Mouse (Mus musculus) layer of hippocampus, adult 8-10 months (tissue): Measurements from ENCODE around the gene Tmem88. TPM values are rescaled to one million over a fixed set of nuclear protein-coding genes. Genes with fewer than 3 reads are reported as not detected.
"Not testable (repeated sequence)": the region's sequence is repeated elsewhere in the genome, so short reads cannot be mapped to it uniquely, and the experiment has no call there.

Experiments used
- DNase-seq, 2 experiments: peaks; one replicate each; pipeline ENCODE4 v3.0.0; 2022; ENCODE audit warnings: low spot score in 2 of 2
- total RNA-seq, 4 experiments: library from RNA; stranded (reverse); gene quantifications; 2 replicates each; pipeline ENCODE4 v1.2.4; 2022

Tmem88 gene
- total RNA-seq, 4 experiments from 2014 or later = 2.2 to 2.8 (median 2.5) TPM

DNA sequence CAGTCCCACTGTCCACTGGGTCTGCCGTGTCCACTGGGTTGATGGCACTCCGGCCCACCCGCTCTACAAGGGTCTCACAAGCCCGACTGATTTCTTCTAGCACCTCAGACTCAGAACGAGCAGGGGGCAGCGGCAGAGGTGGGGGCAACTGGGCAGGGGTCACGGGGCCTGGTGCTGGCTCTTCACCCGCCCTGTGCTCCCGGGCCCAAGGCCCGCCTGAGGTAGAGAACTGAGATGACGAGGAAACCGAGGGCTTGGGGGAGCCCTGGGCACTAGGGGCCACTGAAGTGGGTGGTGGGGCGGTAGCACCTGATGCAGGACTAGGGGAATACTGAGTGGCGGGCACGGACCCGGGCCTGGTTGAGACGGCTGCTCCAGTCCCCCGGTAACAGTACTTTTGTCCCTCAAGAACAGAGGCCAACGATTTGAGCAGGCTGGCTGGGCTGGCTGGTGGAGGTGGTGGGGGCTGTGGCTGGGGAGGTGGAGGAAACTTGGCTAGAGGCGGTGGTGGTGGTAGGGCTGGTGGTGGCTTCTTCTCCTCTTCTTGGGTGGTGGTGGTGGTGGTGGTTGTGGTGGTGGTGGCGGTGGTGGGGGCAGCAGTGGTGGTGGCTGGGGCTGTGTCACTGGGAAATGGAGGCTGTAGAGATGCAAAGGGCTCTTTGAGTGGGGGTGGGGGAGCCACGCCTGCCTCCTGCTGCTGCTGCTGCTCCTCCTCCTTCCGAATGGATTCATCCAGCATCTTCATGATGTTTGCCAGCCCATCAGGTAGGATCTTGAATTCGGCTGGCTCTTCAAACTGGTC, 6.8 kb upstream of the Tmem88 start:
- no peak for DNase-seq

DNA sequence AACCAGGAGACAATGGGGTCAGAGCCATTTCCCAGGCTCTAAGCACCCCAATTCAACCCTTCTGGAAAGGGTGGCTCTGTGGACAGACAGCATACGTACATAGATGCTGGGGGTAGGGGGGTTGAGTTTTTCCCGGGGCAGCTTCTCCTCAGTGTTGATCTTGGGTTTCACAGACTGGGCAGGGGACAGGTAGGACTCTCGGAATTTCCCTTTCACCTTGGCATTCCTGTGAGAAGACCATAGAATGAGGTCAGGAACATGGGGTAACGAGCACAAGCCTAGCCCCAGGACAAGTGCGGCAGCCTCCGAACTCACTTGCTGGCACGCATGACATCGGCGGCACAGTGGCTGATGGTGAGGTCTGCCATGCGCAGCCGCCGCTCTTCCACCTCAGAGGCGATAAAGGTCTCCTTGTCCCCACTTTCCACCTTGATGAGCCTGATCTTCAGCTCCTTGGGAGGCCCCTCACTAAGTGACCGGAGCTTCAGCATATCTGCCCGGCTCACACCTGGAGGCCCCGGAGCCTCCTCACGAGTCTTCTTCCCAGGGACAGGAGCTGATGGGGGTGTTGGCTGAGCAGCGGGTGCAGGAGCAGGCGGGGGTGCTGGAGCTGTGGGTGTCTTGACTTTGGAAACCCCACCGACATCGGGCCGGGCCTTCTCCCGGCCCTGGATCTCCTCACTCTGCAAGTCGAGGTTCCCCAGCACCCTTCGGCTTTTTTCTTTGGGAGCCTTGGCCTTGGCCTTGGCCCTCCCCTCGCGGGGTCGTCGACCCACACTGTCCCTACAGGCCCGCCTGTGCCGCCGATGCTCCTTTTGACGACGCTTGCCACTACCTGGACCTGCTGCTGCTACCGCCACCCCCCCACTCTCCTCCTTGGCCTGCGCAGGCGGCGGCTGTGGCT, 5.9 kb upstream of the Tmem88 start:
- no peak for DNase-seq

GRCm38 (mm10) chr11:69401987-69402386, 4.0 kb upstream of the Tmem88 start:
- DNase-seq = no peak

DNA sequence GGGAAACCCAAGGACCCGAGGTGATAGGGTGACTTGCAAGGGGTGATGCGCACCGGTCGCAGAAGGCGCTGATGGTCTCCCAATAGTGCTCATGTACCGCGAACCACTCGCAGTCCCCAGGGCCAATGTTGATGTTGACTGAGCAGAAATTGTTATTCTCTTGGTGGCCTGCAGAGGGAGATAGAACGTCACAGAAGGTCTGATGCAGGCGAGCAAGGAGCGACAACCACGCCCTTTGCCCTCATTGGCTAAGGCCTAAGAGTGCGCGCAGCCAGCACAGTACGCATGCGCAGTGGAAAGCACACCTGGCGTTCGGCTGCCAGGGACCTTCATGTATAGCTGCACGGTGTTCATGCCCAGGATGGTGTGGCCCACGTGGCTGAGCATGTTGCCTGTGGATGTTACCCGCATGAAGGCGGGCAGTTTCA, 3.2 kb upstream of the Tmem88 start:
- DNase-seq = peak; percentile 90

DNA sequence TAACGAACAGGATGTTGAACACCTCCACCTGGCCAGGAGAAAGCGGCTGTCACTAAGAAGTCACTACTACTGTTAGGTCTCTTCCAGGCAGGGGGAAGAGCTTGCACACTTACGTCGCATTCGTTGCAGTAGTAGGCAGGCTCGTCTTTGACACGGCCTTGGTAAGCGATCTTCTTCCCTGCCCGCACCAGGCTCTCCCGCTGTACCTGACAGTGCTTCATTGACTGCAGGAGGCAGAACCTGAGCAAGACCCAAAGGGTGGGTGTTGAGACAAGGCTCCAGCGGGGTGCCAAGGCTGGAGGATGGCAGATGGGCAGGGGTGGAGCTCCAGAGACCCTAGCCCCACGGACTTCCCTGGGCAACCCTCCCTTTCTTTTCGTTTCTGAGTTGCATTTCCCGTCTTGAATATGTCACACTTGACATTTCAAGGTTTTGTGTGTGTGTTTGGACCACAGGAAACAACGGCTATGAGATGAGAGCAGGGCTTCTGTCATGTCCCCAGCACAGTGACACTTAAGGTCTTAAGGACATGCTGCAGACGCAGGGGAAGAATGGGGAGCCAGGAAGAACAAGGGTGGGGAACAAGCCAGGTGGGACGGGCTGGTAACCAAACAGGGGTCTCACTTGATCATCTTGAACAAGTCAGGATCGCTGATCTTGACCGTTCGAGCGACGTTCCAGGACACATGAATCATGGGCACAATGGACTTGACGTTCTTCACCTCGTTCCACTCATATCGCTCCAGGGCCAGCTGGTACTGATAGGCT, 2.2 kb upstream of the Tmem88 start:
- no peak for DNase-seq

GRCm38 (mm10) chr11:69399201-69400082, 1.4 kb upstream of the Tmem88 start:
- no peak for DNase-seq

GRCm38 (mm10) chr11:69398486-69399200, 609 bp upstream of the Tmem88 start:
- no peak for DNase-seq

DNA sequence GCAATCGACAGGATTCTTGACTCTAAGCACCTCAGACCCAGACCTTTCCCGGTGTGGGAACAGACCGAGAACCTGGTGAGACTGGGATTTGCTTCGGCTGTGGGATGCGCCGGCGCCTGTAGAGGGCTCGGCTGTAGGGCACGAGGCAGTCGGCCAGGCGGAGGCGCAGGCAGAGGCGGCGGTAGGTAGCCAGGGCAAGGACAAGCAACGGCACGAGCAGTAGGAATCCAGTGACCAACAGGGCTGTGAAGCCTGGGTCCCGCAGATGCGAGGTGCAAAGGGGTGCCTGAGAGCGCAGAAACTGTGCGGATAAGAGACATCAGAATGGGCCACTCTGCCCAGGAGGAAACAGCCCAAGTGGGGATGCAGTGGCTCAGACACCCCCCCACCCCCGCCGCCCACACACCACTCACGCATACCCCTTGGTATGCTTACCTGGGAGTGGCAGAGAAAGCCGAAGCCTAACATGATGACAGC, 415 bp downstream of the Tmem88 start:
- peak in 1 of 2 experiments; percentile 30 for DNase-seq

GRCm38 (mm10) chr11:69396772-69397171, 1.3 kb downstream of the Tmem88 start:
- DNase-seq = peak in 1 of 2 experiments; percentile 26

DNA sequence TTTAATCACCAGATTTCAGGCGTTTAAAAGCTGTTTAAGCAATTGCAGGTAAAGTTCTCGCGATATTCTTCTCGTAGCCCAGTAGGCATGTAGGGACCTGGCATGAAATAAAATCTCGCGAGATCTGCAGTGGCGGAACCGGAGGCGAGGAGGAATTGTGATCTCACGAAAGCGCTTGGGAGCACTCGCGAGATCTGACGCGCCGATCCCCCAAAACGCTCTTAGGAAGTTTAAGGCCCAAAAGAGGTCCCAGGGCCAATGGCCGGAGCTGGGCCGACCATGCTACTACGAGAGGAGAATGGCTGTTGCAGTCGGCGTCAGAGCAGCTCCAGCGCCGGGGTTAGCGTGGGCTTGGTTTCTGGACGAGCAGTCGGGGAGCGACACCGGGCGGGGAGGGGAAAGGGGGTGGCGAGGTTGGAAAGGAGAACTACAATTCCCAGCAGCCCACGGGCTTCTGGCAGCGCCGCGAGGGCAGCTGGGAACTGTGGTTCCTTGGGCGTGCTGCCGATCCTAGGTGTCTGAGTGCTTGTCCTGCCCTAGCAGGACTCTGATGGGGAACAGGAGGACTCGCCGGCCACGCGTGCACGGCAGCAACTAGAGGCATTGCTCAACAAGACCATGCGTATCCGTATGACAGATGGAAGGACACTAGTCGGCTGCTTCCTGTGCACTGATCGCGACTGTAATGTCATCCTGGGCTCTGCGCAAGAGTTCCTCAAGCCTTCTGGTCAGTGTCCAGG, 2.2 kb downstream of the Tmem88 start:
- DNase-seq = peak; percentile 97 to 98

GRCm38 (mm10) chr11:69395235-69395633, 2.8 kb downstream of the Tmem88 start, which contains the start of the genes Naa38 and Cyb5d1:
Gene Naa38 (plus strand): TSS chr11:69395487.
Gene Cyb5d1 (minus strand): TSS chr11:69395631.
- DNase-seq = peak; percentile 89 to 93

- not testable (repeated sequence) for DNase-seq
Measured at GRCm38 (mm10) chr11:69394591-69395167, 3.4 kb downstream of the Tmem88 start.

- peak; percentile 49 to 69 for DNase-seq
Measured at GRCm38 (mm10) chr11:69390400-69391034, 7.5 kb downstream of the Tmem88 start.

DNA sequence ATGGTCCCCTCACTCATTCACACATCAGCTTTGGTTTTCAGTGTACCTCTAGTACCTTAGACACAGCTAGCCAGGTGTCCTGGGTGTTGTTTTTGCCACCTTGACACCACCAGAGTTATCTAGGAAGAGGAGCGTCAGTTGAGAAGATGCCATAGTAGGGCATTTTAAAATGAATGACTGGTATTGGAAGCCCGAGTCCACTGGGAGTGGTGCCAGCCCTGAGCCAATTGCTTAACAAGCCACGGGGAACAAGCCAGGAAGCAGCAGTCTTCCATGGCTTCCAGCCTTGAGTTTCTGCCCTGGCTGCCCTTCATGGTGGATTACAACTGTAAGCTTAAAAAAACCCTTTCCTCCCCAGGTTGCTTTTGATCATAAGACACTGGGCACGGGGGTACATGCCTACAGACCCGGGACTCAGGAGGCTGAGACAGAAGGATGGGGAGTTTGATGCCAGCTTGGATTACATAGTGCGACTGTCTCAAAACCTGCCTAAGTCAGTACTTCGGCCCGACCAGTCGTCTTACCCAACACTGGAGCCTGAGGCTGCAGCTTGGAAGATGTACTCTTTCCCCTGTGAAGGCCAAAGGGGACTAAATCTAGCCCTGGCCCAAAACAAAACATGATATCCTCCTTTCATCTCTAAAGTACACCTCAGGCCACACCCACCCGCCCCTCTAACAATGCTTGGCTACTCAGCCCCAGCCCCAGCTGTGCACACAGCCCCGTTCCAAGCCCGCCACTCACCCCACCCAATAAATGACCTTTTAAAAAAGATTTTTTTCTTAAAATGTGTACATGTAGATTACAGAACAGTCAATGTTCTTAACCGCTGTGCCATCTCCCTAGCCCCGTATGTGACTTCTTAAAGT, 8.3 kb downstream of the Tmem88 start:
- peak; percentile 44 to 63 for DNase-seq

GRCm38 (mm10) chr11:69388680-69389079, 9.4 kb downstream of the Tmem88 start:
- DNase-seq = no peak

GRCm38 (mm10) chr11:69386758-69387157, 11.3 kb downstream of the Tmem88 start:
- DNase-seq = no peak

DNA sequence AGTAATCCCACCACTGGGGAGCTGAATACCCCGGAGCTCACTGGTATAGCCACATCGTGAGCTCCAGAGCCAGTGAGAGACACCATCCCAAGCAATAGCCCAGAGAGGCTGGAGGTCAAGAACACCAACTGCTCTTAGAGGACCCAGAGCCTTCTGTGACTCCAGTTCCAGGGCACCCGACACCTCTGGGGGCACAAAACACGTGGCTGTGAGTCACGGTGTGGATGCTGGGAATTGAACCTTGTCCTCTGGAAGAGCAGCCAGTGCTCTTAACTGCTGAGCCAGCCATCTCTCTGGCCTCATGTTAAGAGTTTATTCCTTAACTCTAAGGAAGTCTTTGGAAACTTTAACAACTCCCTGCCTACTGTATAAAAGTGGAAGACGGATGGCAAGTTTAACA, 13.1 kb downstream of the Tmem88 start:
- no peak for DNase-seq
